Mouse (Mus musculus): Measurements from ENCODE around the gene Cela1.

Gene Cela1

GRCm38 (mm10) chr15:100670833-100671232 is 16.9 kb downstream of the Cela1 start:
- DNase-seq (ENCODE audit: low spot score in 2 of 2), result no peak

- no peak for DNase-seq (ENCODE audit: low spot score in 2 of 2)
Measured at GRCm38 (mm10) chr15:100670004-100670403, 17.7 kb downstream of the Cela1 start.

- DNase-seq (ENCODE audit: low spot score in 2 of 2), result peak; percentile 81 to 88
Measured at GRCm38 (mm10) chr15:100669337-100669736, 18.4 kb downstream of the Cela1 start, which contains the start of gene Bin2. Bin2 (minus strand) TSS chr15:100669553.

- no peak for DNase-seq (ENCODE audit: low spot score in 2 of 2)
Measured at GRCm38 (mm10) chr15:100667871-100668545, 19.7 kb downstream of the Cela1 start.

- DNase-seq (ENCODE audit: low spot score in 2 of 2), result no peak
Measured at GRCm38 (mm10) chr15:100667420-100667819, 20.3 kb downstream of the Cela1 start.

GRCm38 (mm10) chr15:100666851-100667250 is 20.9 kb downstream of the Cela1 start:
- DNase-seq (ENCODE audit: low spot score in 2 of 2), result no peak

GRCm38 (mm10) chr15:100666219-100666696 is 21.5 kb downstream of the Cela1 start:
- no peak for DNase-seq (ENCODE audit: low spot score in 2 of 2)

- DNase-seq (ENCODE audit: low spot score in 2 of 2), result no peak
Measured at GRCm38 (mm10) chr15:100665411-100666218, 22.1 kb downstream of the Cela1 start.

GRCm38 (mm10) chr15:100664813-100665274 is 22.9 kb downstream of the Cela1 start:
- DNase-seq (ENCODE audit: low spot score in 2 of 2), result peak; percentile 69 to 77

- no peak for DNase-seq (ENCODE audit: low spot score in 2 of 2)
Measured at GRCm38 (mm10) chr15:100660805-100661204, 26.9 kb downstream of the Cela1 start.

GRCm38 (mm10) chr15:100660306-100660705 is 27.4 kb downstream of the Cela1 start:
- no peak for DNase-seq (ENCODE audit: low spot score in 2 of 2)

- DNase-seq (ENCODE audit: low spot score in 2 of 2), result no peak
Measured at GRCm38 (mm10) chr15:100655201-100655600, 32.5 kb downstream of the Cela1 start.

GRCm38 (mm10) chr15:100654271-100654670 is 33.5 kb downstream of the Cela1 start:
- no peak for DNase-seq (ENCODE audit: low spot score in 2 of 2)

GRCm38 (mm10) chr15:100651610-100652009 is 36.1 kb downstream of the Cela1 start:
- no peak for DNase-seq (ENCODE audit: low spot score in 2 of 2)

GRCm38 (mm10) chr15:100650111-100650510 is 37.6 kb downstream of the Cela1 start:
- no peak for DNase-seq (ENCODE audit: low spot score in 2 of 2)

GRCm38 (mm10) chr15:100646161-100646560 is 41.6 kb downstream of the Cela1 start:
- no peak for DNase-seq (ENCODE audit: low spot score in 2 of 2)

GRCm38 (mm10) chr15:100642451-100642850 is 45.3 kb downstream of the Cela1 start:
- no peak for DNase-seq (ENCODE audit: low spot score in 2 of 2)

GRCm38 (mm10) chr15:100641226-100641810 is 46.4 kb downstream of the Cela1 start:
- DNase-seq (ENCODE audit: low spot score in 2 of 2), result no peak

- DNase-seq (ENCODE audit: low spot score in 2 of 2), result no peak
Measured at GRCm38 (mm10) chr15:100639972-100640750, 47.6 kb downstream of the Cela1 start.

- no peak for DNase-seq (ENCODE audit: low spot score in 2 of 2)
Measured at GRCm38 (mm10) chr15:100637661-100638060, 50.1 kb downstream of the Cela1 start.

GRCm38 (mm10) chr15:100636700-100637501 is 50.8 kb downstream of the Cela1 start, which contains the start of gene Smagp:
Smagp (minus strand) TSS chr15:100636940.
- peak in 1 of 2 experiments; percentile 68 for DNase-seq (ENCODE audit: low spot score in 2 of 2)

Measured in spleen, postnatal 4 days (tissue).